Mouse (Mus musculus) CH12.LX (cell line): Measurements from ENCODE around the gene Hoxb3. TPM values are rescaled to one million over a fixed set of nuclear protein-coding genes. Genes with fewer than 3 reads are reported as not detected.

Source experiments
- DNase-seq: peaks from one replicate; pipeline ENCODE4 v3.0.0-alpha.2; 2013; ENCODE audit errors: extremely low read depth
- H3K27ac ChIP-seq: 2 replicates; pipeline ENCODE4 v1.5.1; 2012; ENCODE audit warnings: low read depth, mild to moderate bottlenecking, control low read depth, moderate library complexity; ENCODE audit not compliant: insufficient read depth
- H3K27me3 ChIP-seq: replicated peaks from 2 replicates; pipeline ENCODE3; 2012; ENCODE audit warnings: inconsistent platforms
- H3K36me3 ChIP-seq, 2 experiments: replicated peaks in 1 of 2; 2 replicates each; pipeline versions ENCODE3 to v1.6.1; 2012; ENCODE audit warnings: inconsistent platforms in 1 of 2, low read length in 1 of 2, mild to moderate bottlenecking in 1 of 2, mixed read lengths in 1 of 2, moderate library complexity in 1 of 2; ENCODE audit not compliant: control insufficient read depth in 1 of 2, insufficient read depth in 1 of 2
- H3K4me1 ChIP-seq, 2 experiments: 2 replicates each; pipeline ENCODE4 v1.6.1; 2012; ENCODE audit warnings: inconsistent platforms in 1 of 2, moderate library complexity in 1 of 2; ENCODE audit not compliant: insufficient read depth in 2 of 2, control insufficient read depth in 1 of 2
- H3K4me2 ChIP-seq: 2 replicates; pipeline ENCODE4 v1.6.1; 2012; ENCODE audit warnings: low read depth, mild to moderate bottlenecking, control low read depth; ENCODE audit not compliant: poor library complexity, insufficient read depth, severe bottlenecking
- H3K4me3 ChIP-seq, 3 experiments: fragments of 150-350 bp in 1 of 3; sonication (generic) in 1 of 3; replicated peaks in 1 of 3; 2 replicates each; pipeline versions ENCODE3 to v1.5.1; 2011 to 2012; ENCODE audit warnings: low read depth in 2 of 3, low read length in 2 of 3, mild to moderate bottlenecking in 2 of 3, moderate library complexity in 2 of 3, control low read depth in 1 of 3, improper control_type of control experiment in 1 of 3, inconsistent platforms in 1 of 3, mixed read lengths in 1 of 3; ENCODE audit not compliant: poor library complexity in 1 of 3
- H3K79me2 ChIP-seq: replicated peaks from 2 replicates; pipeline ENCODE4 v1.6.1; 2012; ENCODE audit warnings: mild to moderate bottlenecking, moderate library complexity; ENCODE audit not compliant: control insufficient read depth, poor library complexity, insufficient read depth, severe bottlenecking; ENCODE audit errors: extremely low read depth
- H3K9ac ChIP-seq: 2 replicates; pipeline ENCODE4 v1.6.1; 2012; ENCODE audit warnings: low read depth, mild to moderate bottlenecking, control low read depth, moderate library complexity; ENCODE audit not compliant: insufficient read depth
- H3K9me3 ChIP-seq: replicated peaks from 2 replicates; pipeline ENCODE3; 2012; ENCODE audit warnings: low read length, inconsistent platforms, mixed read lengths
- CHD2 ChIP-seq: IDR thresholded peaks from 2 replicates; pipeline ENCODE4 v1.6.1; 2011; ENCODE audit warnings: low read length, improper control_type of control experiment
- ELF1 ChIP-seq: IDR thresholded peaks from 2 replicates; pipeline ENCODE4 v1.6.1; 2014; ENCODE audit warnings: low read depth, mild to moderate bottlenecking, inconsistent platforms, low read length, improper control_type of control experiment
- ETS1 ChIP-seq: conservative IDR thresholded peaks from 2 replicates; pipeline ENCODE4 v1.6.1; 2012; ENCODE audit warnings: low read depth, mild to moderate bottlenecking, inconsistent platforms, low read length, improper control_type of control experiment, moderate library complexity
- HCFC1 ChIP-seq: IDR thresholded peaks from 2 replicates; pipeline ENCODE4 v1.6.1; 2012; ENCODE audit warnings: low read depth, mild to moderate bottlenecking, inconsistent platforms, low read length, improper control_type of control experiment
- JUND ChIP-seq: conservative IDR thresholded peaks from 2 replicates; pipeline ENCODE4 v1.6.1; 2011; ENCODE audit warnings: low read depth, low read length, improper control_type of control experiment
- MAFK ChIP-seq: IDR thresholded peaks from 2 replicates; pipeline ENCODE4 v1.6.1; 2011; ENCODE audit warnings: low read length, improper control_type of control experiment; ENCODE audit not compliant: insufficient replicate concordance
- MAX ChIP-seq: IDR thresholded peaks from 2 replicates; pipeline ENCODE4 v1.6.1; 2011; ENCODE audit warnings: low read length, improper control_type of control experiment
- MEF2A ChIP-seq: IDR thresholded peaks from 2 replicates; pipeline ENCODE4 v1.6.1; 2014; ENCODE audit warnings: low read depth, mild to moderate bottlenecking, inconsistent platforms, low read length, improper control_type of control experiment, borderline replicate concordance
- MYC ChIP-seq: IDR thresholded peaks from 2 replicates; pipeline ENCODE4 v1.6.1; 2011; ENCODE audit warnings: low read depth, mild to moderate bottlenecking, improper control_type of control experiment, low read length
- NELFE ChIP-seq: IDR thresholded peaks from 2 replicates; pipeline ENCODE4 v1.6.1; 2011; ENCODE audit warnings: low read depth, low read length, improper control_type of control experiment
- POLR2A ChIP-seq: IDR thresholded peaks from 2 replicates; pipeline ENCODE4 v1.6.1; 2011; ENCODE audit warnings: low read depth, mild to moderate bottlenecking, improper control_type of control experiment, low read length
- POLR2AphosphoS2 ChIP-seq: IDR thresholded peaks from 2 replicates; pipeline ENCODE4 v1.6.1; 2011; ENCODE audit warnings: low read depth, low read length, improper control_type of control experiment
- RAD21 ChIP-seq: IDR thresholded peaks from 2 replicates; pipeline ENCODE4 v1.6.1; 2011; ENCODE audit warnings: low read depth, mild to moderate bottlenecking, low read length, improper control_type of control experiment, moderate library complexity
- RCOR1 ChIP-seq: conservative IDR thresholded peaks from 2 replicates; pipeline ENCODE4 v1.6.1; 2012; ENCODE audit warnings: low read depth, mild to moderate bottlenecking, inconsistent platforms, low read length, improper control_type of control experiment
- SIN3A ChIP-seq: IDR thresholded peaks from 2 replicates; pipeline ENCODE4 v1.6.1; 2012; ENCODE audit warnings: low read length, improper control_type of control experiment, inconsistent platforms
- TBP ChIP-seq: conservative IDR thresholded peaks from 2 replicates; pipeline ENCODE4 v1.6.1; 2011; ENCODE audit warnings: low read depth, low read length, improper control_type of control experiment
- TCF12 ChIP-seq: IDR thresholded peaks from 2 replicates; pipeline ENCODE4 v1.6.1; 2014; ENCODE audit warnings: low read depth, mild to moderate bottlenecking, inconsistent platforms, low read length, improper control_type of control experiment
- USF1 ChIP-seq: IDR thresholded peaks from 2 replicates; pipeline ENCODE4 v1.6.1; 2014; ENCODE audit warnings: low read depth, mild to moderate bottlenecking, inconsistent platforms, low read length, improper control_type of control experiment
- ZC3H11A ChIP-seq: IDR thresholded peaks from 2 replicates; pipeline ENCODE4 v1.6.1; 2012; ENCODE audit warnings: low read depth, mild to moderate bottlenecking, inconsistent platforms, low read length, improper control_type of control experiment
- ZMIZ1 ChIP-seq: IDR thresholded peaks from 2 replicates; pipeline ENCODE4 v1.6.1; 2012; ENCODE audit warnings: low read depth, mild to moderate bottlenecking, inconsistent platforms, low read length, improper control_type of control experiment
- ZNF384 ChIP-seq: IDR thresholded peaks from 2 replicates; pipeline ENCODE4 v1.6.1; 2012; ENCODE audit warnings: low read depth, low read length, improper control_type of control experiment, inconsistent platforms
- dilution Hi-C: fragments of 300-500 bp; cut with MboI; formaldehyde crosslinking; loops from 2 replicates; pipeline ENCODE4 v1.14.3; 2020; ENCODE audit warnings: low sequenced_read_pairs; ENCODE audit not compliant: extremely low pct_unique_long_range_greater_than_20kb, extremely low pct_ligation_motif_present
- in situ Hi-C: fragments of 300-500 bp; cut with MboI; formaldehyde crosslinking; loops from 3 replicates; pipeline ENCODE4 v1.14.3; 2019; ENCODE audit warnings: low sequenced_read_pairs, low pct_ligation_motif_present, low pct_unique_long_range_greater_than_20kb, mixed read lengths
- polyA plus RNA-seq: library from polyadenylated mRNA; unstranded; fragments of >175 nt; gene quantifications from 2 replicates; pipeline ENCODE4 v1.2.1, GENCODE M21; 2012; ENCODE audit warnings: low read depth; ENCODE audit not compliant: insufficient read length
- total RNA-seq, 2 experiments: library from RNA; depleted of rRNA; stranded (reverse); fragments of 300-350 nt in 1 of 2; fragments of >200 nt in 1 of 2; gene quantifications; 2 replicates each; pipeline ENCODE4 v1.2.3; 2012 to 2014

Gene Hoxb3
- total and polyA plus RNA-seq, 3 experiments: 0.07 to 0.29 (median 0.21) TPM

DNA sequence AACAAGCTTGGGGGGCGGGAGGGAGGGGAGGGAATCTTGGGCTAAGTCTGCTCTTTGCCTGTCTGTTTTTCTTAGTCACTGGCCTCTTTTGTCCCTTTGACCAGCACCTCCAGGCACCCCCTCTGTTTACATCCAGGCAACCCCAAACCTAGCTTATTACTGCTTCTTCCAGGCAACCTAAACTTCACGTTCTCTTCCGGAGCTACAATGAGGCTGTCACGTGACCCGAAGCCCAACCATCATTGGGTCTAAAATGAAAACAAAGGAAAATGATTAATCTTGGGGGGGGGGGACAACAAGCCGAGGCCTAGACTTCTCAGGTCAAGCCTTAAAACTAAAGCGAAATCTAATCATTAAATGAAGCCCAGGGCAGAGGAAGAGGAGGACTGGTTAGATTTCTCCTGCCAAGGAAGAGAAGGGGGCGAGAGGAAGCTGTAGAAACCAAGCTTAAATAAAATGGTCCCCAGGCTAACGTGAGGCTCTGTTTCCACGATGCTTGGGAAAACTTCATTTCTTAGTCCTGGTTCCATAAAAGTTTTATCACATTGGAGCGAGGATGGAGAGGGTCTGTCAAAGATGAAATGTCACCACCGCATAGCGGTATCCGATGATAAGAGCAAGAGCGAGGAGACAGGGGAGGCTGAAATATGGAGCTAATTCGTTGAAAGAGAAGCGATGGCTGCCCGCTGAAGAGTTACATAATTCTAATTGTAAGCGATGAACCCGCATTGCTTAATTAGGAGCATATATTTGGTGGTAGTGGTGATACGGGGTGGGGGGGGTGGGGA is 25.2 kb downstream of the Hoxb3 start:
- Histone ChIP-seq H3K4me2 (no peak overlapping the region), H3K4me3 (no peak overlapping the region), H3K4me1 (peaks cover 3 to 21% of the 10 kb centered on the region in 2 experiments; a peak in 2 of 4 replicates), H3K36me3 (peaks cover 0 to 10% of the 10 kb centered on the region in 2 experiments), H3K9ac (no peak overlapping the region), H3K9me3 (peaks cover 14% of the 10 kb centered on the region), H3K27ac (no peak overlapping the region), H3K79me2 (no peaks in the 10 kb centered on the region), H3K27me3 (peaks cover 19% of the 10 kb centered on the region)
- in situ Hi-C loops (no loop called here), dilution Hi-C loops (no loop called here)
- TF ChIP-seq ZC3H11A (no peak), USF1 (peak; percentile 18; the same call in 1 of the 2 replicates)
- DNase-seq: no peak

DNA sequence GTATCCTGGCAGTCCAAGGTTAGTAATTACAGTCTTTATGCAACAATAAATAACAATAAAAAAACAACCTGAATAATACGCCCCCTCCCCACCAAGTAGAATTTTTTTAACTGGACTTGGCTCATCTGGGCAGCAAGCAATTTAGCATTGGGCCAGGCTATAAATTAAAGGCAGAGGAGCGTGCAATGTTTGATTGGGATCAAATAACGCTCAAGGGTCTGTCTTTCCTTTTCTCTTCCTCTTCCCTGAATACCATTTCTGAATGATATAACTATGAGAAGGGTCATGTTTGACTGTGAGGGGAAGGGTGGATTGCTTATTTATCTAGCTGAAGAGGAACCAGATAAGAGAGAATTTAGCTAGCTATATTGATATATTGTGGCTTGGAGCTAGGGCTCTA is 25.9 kb downstream of the Hoxb3 start:
- no peak overlapping the region for H3K4me3 ChIP-seq
- H3K9ac ChIP-seq: no peak overlapping the region
- in situ Hi-C loops (no loop called here), dilution Hi-C loops (no loop called here)
- peaks cover 0 to 10% of the 10 kb centered on the region in 2 experiments for H3K36me3 ChIP-seq
- no peak for TF ChIP-seq SIN3A
- no peaks in the 10 kb centered on the region for H3K79me2 ChIP-seq
- no peak overlapping the region for H3K27ac ChIP-seq
- H3K4me1 ChIP-seq: peaks cover 3 to 15% of the 10 kb centered on the region in 2 experiments; a peak in 2 of 4 replicates
- no peak overlapping the region for H3K4me2 ChIP-seq
- H3K27me3 ChIP-seq: peaks cover 22% of the 10 kb centered on the region
- peaks cover 14% of the 10 kb centered on the region for H3K9me3 ChIP-seq
- DNase-seq: no peak

DNA sequence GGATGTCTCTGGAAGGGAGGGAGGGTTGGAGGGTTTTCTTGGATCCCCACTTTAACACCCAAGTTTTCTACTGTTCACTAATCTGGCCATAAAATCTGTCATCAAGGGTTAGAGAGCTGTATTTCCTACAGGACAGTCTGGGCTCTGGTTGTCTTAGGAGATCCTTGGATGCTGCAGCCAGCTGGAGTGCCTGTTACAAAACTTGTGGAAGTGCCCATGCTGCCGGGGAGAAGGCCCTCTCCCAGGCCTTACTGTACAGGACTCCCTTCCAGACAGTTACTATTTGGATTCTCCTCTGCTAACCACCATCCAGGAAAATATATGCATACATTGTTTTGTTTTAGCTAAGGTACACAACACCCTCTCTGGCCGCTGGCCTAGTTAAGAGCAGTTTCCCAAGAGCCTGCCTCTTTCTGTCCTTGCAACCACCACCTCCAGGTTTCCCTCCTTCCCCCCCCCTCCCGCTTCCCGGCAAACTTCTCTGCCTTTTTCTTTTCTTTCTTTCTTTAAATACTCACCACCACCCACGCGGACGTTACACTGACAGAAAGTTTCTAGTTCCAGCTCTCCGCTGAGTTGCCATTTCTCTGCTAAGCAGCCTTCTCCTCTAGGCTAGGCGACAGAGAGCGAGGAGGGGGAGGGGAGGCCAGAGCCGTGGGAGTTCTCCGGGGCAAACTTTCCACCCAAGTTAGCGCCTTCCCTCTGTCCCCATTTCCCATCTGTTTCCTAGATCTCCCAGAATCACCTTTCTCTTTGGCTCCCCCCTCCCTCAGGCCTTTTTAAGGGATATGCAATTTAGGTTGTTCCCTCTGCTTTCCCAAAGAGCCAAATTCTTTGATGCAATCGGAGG is 26.6 kb downstream of the Hoxb3 start:
- Histone ChIP-seq H3K36me3 (peaks cover 0 to 7% of the 10 kb centered on the region in 2 experiments), H3K4me1 (peaks cover 0 to 12% of the 10 kb centered on the region in 2 experiments; a peak in 2 of 4 replicates), H3K4me3 (no peak overlapping the region), H3K4me2 (no peak overlapping the region), H3K79me2 (no peaks in the 10 kb centered on the region), H3K27me3 (peaks cover 28% of the 10 kb centered on the region), H3K27ac (no peak overlapping the region), H3K9me3 (peaks cover 12% of the 10 kb centered on the region), H3K9ac (no peak overlapping the region)
- DNase-seq: no peak
- TF ChIP-seq TBP: no peak
- no peak for TF ChIP-seq ZNF384
- no peak for TF ChIP-seq ELF1
- no peak for TF ChIP-seq MEF2A
- TF ChIP-seq NELFE: no peak
- TF ChIP-seq ZC3H11A: no peak
- no peak for TF ChIP-seq POLR2A
- TF ChIP-seq JUND: no peak
- no peak for TF ChIP-seq ETS1
- no peak for TF ChIP-seq MYC
- TF ChIP-seq TCF12: no peak
- no peak for TF ChIP-seq MAFK
- no peak for TF ChIP-seq HCFC1
- TF ChIP-seq SIN3A: no peak
- TF ChIP-seq RAD21: no peak
- TF ChIP-seq MAX: no peak
- TF ChIP-seq POLR2AphosphoS2: no peak
- TF ChIP-seq RCOR1: no peak
- no peak for TF ChIP-seq ZMIZ1
- TF ChIP-seq CHD2: no peak
- dilution Hi-C loops (no loop called here), in situ Hi-C loops (no loop called here)
